Mouse (Mus musculus) heart, postnatal 0 days (tissue): ENCODE data around the gene Sepsecs. TPM values are rescaled to one million over a fixed set of nuclear protein-coding genes. Genes with fewer than 3 reads are reported as not detected.

Experiments
- ATAC-seq: fragments of 200-750 bp; cut with Nextera tagmentation; 2 replicates; pipeline ENCODE4 v1.8.0; 2017; ENCODE audit warnings: low read depth, moderate number of reproducible peaks, moderate library complexity; ENCODE audit not compliant: insufficient read depth
- DNase-seq: peaks from one replicate; pipeline ENCODE4 v3.0.0-alpha.2; 2016; ENCODE audit warnings: low spot score
- H3K27ac ChIP-seq: fragments of 300-500 bp; sonication (generic); 2 replicates; pipeline ENCODE4 v1.5.1; 2014; ENCODE audit warnings: low read depth, mild to moderate bottlenecking
- H3K27me3 ChIP-seq: fragments of 300-500 bp; sonication (generic); 2 replicates; pipeline ENCODE4 v1.6.1; 2014; ENCODE audit warnings: low read length, mixed read lengths; ENCODE audit not compliant: control insufficient read depth, insufficient read depth
- H3K36me3 ChIP-seq: fragments of 300-500 bp; sonication (generic); replicated peaks from 2 replicates; pipeline ENCODE4 v1.6.1; 2014; ENCODE audit warnings: low read length, mixed read lengths; ENCODE audit not compliant: control insufficient read depth, insufficient read depth
- H3K4me1 ChIP-seq: fragments of 300-500 bp; sonication (generic); 2 replicates; pipeline ENCODE4 v1.6.1; 2014; ENCODE audit warnings: antibody characterized with exemption; ENCODE audit not compliant: control insufficient read depth, insufficient read depth
- H3K4me2 ChIP-seq: fragments of 300-500 bp; sonication (generic); 2 replicates; pipeline ENCODE4 v1.6.1; 2014; ENCODE audit warnings: low read depth, mild to moderate bottlenecking, low read length, moderate library complexity
- H3K4me3 ChIP-seq: fragments of 300-500 bp; sonication (generic); 2 replicates; pipeline ENCODE4 v1.5.1; 2014; ENCODE audit warnings: low read depth, low read length
- H3K9ac ChIP-seq: fragments of 300-500 bp; sonication (generic); replicated peaks from 2 replicates; pipeline ENCODE4 v1.6.1; 2014; ENCODE audit warnings: low read depth, low read length, mixed read lengths
- H3K9me3 ChIP-seq: fragments of 300-500 bp; sonication (generic); replicated peaks from 2 replicates; pipeline ENCODE4 v1.6.1; 2016; ENCODE audit warnings: low read length; ENCODE audit not compliant: control insufficient read depth
- CTCF ChIP-seq: IDR thresholded peaks from 2 replicates; pipeline ENCODE4 v1.5.1; 2016; ENCODE audit warnings: antibody characterized with exemption, control low read depth, low read depth
- EP300 ChIP-seq: IDR thresholded peaks from 2 replicates; pipeline ENCODE4 v1.6.1; 2016; ENCODE audit warnings: antibody characterized with exemption, low read depth
- WGBS: fragments of 180-500 bp; shearing (Covaris S2); extraction: QIAGEN DNeasy Blood & Tissue Kit; methylation state at CpG from one replicate; pipeline ENCODE4 v1.1.7; 2014; 5-methylcytosine and 5-hydroxymethylcytosine counted together
- polyA plus RNA-seq: library from polyadenylated mRNA; unstranded; fragments of >200 nt; fragmentation: Nextera tagmentation; extraction: Ambion mirVana; gene quantifications from 2 replicates; pipeline ENCODE4 v1.2.1, GENCODE M21; 2015
- total RNA-seq: library from RNA; depleted of rRNA; stranded (reverse); fragments of >200 nt; gene quantifications from 2 replicates; pipeline ENCODE4 v1.2.3, GENCODE M21; 2014; ENCODE audit warnings: low replicate concordance

Sepsecs gene
- total and polyA plus RNA-seq, 2 experiments from 2014 or later: 5.7 to 6.9 TPM

- Histone ChIP-seq H3K4me1 (no peaks in the 10 kb centered on the region), H3K4me2 (no peak overlapping the region), H3K27me3 (no peaks in the 10 kb centered on the region), H3K9me3 (no peaks in the 10 kb centered on the region), H3K9ac (no peak overlapping the region), H3K27ac (no peak overlapping the region), H3K36me3 (peaks cover 28% of the 10 kb centered on the region), H3K4me3 (no peak overlapping the region)
- 83% methylated on average over 8 of the region's 8 CpGs for WGBS
- ATAC-seq (no peak), DNase-seq (no peak)
- no peak for TF ChIP-seq EP300
These were observed 30.6 kb downstream of the Sepsecs start for GRCm38 (mm10) chr5:52638916-52639315.

GRCm38 (mm10) chr5:52638006-52638405, 31.5 kb downstream of the Sepsecs start:
- no peak overlapping the region for H3K4me2 ChIP-seq
- ATAC-seq: no peak
- no peak overlapping the region for H3K27ac ChIP-seq
- TF ChIP-seq EP300 (no peak), CTCF (no peak)
- WGBS: 89% methylated on average over 7 of the region's 7 CpGs
- H3K9ac ChIP-seq: no peak overlapping the region
- no peak overlapping the region for H3K4me3 ChIP-seq
- peaks cover 19% of the 10 kb centered on the region for H3K36me3 ChIP-seq
- no peaks in the 10 kb centered on the region for H3K4me1 ChIP-seq
- no peaks in the 10 kb centered on the region for H3K9me3 ChIP-seq
- no peaks in the 10 kb centered on the region for H3K27me3 ChIP-seq
- DNase-seq: no peak

- H3K4me3 ChIP-seq: no peak overlapping the region
- H3K4me1 ChIP-seq: no peaks in the 10 kb centered on the region
- H3K36me3 ChIP-seq: peaks cover 8% of the 10 kb centered on the region
- no peak for TF ChIP-seq CTCF
- no peak for TF ChIP-seq EP300
- ATAC-seq (no peak), DNase-seq (no peak)
- WGBS: 82% methylated on average over 6 of the region's 6 CpGs
- H3K9me3 ChIP-seq: peaks cover under 1% of the 10 kb centered on the region; the same call in 1 of the 2 replicates
- no peak overlapping the region for H3K9ac ChIP-seq
- no peaks in the 10 kb centered on the region for H3K27me3 ChIP-seq
- H3K27ac ChIP-seq: no peak overlapping the region
- no peak overlapping the region for H3K4me2 ChIP-seq
These were observed 32.6 kb downstream of the Sepsecs start for GRCm38 (mm10) chr5:52636923-52637322.

GRCm38 (mm10) chr5:52636025-52636755, 33.3 kb downstream of the Sepsecs start:
- ATAC-seq (no peak), DNase-seq (no peak)
- H3K27ac ChIP-seq: no peak overlapping the region
- no peaks in the 10 kb centered on the region for H3K4me1 ChIP-seq
- peaks cover 5% of the 10 kb centered on the region; the same call in 1 of the 2 replicates for H3K9me3 ChIP-seq
- H3K36me3 ChIP-seq: peaks cover under 1% of the 10 kb centered on the region; the same call in 1 of the 2 replicates
- H3K4me3 ChIP-seq: no peak overlapping the region
- TF ChIP-seq CTCF (no peak), EP300 (no peak)
- no peaks in the 10 kb centered on the region for H3K27me3 ChIP-seq
- H3K4me2 ChIP-seq: no peak overlapping the region
- no peak overlapping the region for H3K9ac ChIP-seq
- WGBS: 51% methylated on average over 11 of the region's 11 CpGs

GRCm38 (mm10) chr5:52634017-52634416, 35.5 kb downstream of the Sepsecs start:
- TF ChIP-seq CTCF (peak; percentile 81), EP300 (no peak)
- WGBS: 21% methylated on average over 8 of the region's 8 CpGs
- Histone ChIP-seq H3K9me3 (peaks cover 5% of the 10 kb centered on the region; the same call in 1 of the 2 replicates), H3K36me3 (no peaks in the 10 kb centered on the region), H3K9ac (no peak overlapping the region), H3K4me3 (no peak overlapping the region), H3K4me2 (no peak overlapping the region), H3K4me1 (no peaks in the 10 kb centered on the region), H3K27ac (no peak overlapping the region), H3K27me3 (no peaks in the 10 kb centered on the region)
- peak; percentile 57 for ATAC-seq
- no peak for DNase-seq

- H3K36me3 ChIP-seq: no peaks in the 10 kb centered on the region
- no peak for TF ChIP-seq CTCF
- no peaks in the 10 kb centered on the region for H3K27me3 ChIP-seq
- ATAC-seq (no peak), DNase-seq (no peak)
- no peak overlapping the region for H3K27ac ChIP-seq
- no peak overlapping the region for H3K4me3 ChIP-seq
- H3K9ac ChIP-seq: no peak overlapping the region
- no peak overlapping the region for H3K4me2 ChIP-seq
- 0 out of 2 replicates have a peak, but pooled peaks cover 6% of the 10 kb centered on the region for H3K4me1 ChIP-seq
- whole genome bisulfite sequencing: 82% methylated on average over 1 of the region's 1 CpGs
- peaks cover 5% of the 10 kb centered on the region; the same call in 1 of the 2 replicates for H3K9me3 ChIP-seq
These were observed 39.0 kb downstream of the Sepsecs start for GRCm38 (mm10) chr5:52630541-52630940.
